Mouse (Mus musculus) ES-Bruce4 (cell line): Measurements from ENCODE around the gene Sprr3. TPM values are rescaled to one million over a fixed set of nuclear protein-coding genes. Genes with fewer than 3 reads are reported as not detected.

Experiments
- H3K27ac ChIP-seq: 2 replicates; pipeline ENCODE4 v1.5.1; 2012; ENCODE audit warnings: low read length, inconsistent platforms; ENCODE audit not compliant: insufficient read depth
- H3K27me3 ChIP-seq: 2 replicates; pipeline ENCODE4 v1.6.1; 2012; ENCODE audit warnings: mild to moderate bottlenecking, low read length, inconsistent platforms; ENCODE audit not compliant: control insufficient read depth, poor library complexity, insufficient read depth, severe bottlenecking
- H3K36me3 ChIP-seq: 2 replicates; pipeline ENCODE4 v1.6.1; 2012; ENCODE audit warnings: inconsistent platforms, mild to moderate bottlenecking, low read length, moderate library complexity; ENCODE audit not compliant: control insufficient read depth, poor library complexity, insufficient read depth, severe bottlenecking
- H3K4me1 ChIP-seq: one replicate; pipeline ENCODE4 v1.8.1; 2011; ENCODE audit warnings: low read length; ENCODE audit not compliant: control insufficient read depth, insufficient read depth
- H3K4me3 ChIP-seq: 2 replicates; pipeline ENCODE4 v1.5.1; 2011; ENCODE audit warnings: low read depth, mild to moderate bottlenecking, low read length
- H3K9ac ChIP-seq: 2 replicates; pipeline ENCODE4 v1.6.1; 2012; ENCODE audit warnings: low read depth, mild to moderate bottlenecking, inconsistent platforms; ENCODE audit not compliant: poor library complexity, severe bottlenecking
- H3K9me3 ChIP-seq: replicated peaks from 2 replicates; pipeline ENCODE4 v1.6.1; 2012; ENCODE audit warnings: mild to moderate bottlenecking, low read length, inconsistent platforms; ENCODE audit not compliant: control insufficient read depth, poor library complexity, insufficient read depth, severe bottlenecking
- CTCF ChIP-seq: IDR thresholded peaks from one replicate; pipeline ENCODE4 v1.8.1; 2011; ENCODE audit warnings: low read depth, low read length
- EP300 ChIP-seq: IDR thresholded peaks from 2 replicates; pipeline ENCODE4 v1.6.1; 2011; ENCODE audit warnings: low read depth, low read length; ENCODE audit not compliant: insufficient read depth
- POLR2A ChIP-seq: IDR thresholded peaks from one replicate; pipeline ENCODE4 v1.8.1; 2011; ENCODE audit warnings: low read length; ENCODE audit not compliant: insufficient read depth
- polyA plus RNA-seq: library from polyadenylated mRNA; stranded (reverse); fragments of >200 nt; gene quantifications from 2 replicates; pipeline ENCODE4 v1.2.4, GENCODE M21; 2011; ENCODE audit warnings: low read depth; ENCODE audit not compliant: missing spikeins, insufficient read depth, insufficient read length

The Sprr3 gene
- polyA plus RNA-seq, 1 experiment, result not detected

DNA sequence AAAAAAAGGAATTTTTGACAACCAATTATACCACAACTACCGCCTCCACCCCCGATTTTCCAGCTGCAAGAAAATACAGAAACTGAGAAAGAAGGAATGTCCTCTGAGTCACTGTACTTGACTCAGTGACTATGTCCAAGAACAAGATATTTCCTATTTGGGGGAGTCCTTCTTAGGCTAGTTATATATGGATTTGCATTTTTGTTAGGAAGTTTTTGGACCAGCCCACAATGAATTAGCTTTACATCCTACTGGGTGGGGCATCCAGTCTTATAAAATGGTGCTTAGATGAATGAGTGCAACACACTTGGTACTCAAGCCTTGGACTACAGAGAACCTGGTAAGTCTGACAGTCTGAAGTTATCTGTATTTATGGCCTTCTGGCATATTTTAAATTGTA lies 26.2 kb downstream of the Sprr3 start, which contains the start of gene Sprr2k:
TSS of gene Sprr2k (plus strand) at position 301 of the 400 bp plus-strand sequence.
- no peak within 1 kb of the TSS for H3K4me3 ChIP-seq
- no peak within 1 kb of the TSS for H3K9ac ChIP-seq
- no peaks in the 10 kb centered on the region for H3K4me1 ChIP-seq
- TF ChIP-seq CTCF, result no peak
- no peak for TF ChIP-seq EP300
- TF ChIP-seq POLR2A, result no peak
- H3K27me3 ChIP-seq, result no peaks in the 10 kb centered on the region
- no peak within 1 kb of the TSS for H3K27ac ChIP-seq
- H3K9me3 ChIP-seq, result no peaks in the 10 kb centered on the region
- no peaks in the 10 kb centered on the region for H3K36me3 ChIP-seq

DNA sequence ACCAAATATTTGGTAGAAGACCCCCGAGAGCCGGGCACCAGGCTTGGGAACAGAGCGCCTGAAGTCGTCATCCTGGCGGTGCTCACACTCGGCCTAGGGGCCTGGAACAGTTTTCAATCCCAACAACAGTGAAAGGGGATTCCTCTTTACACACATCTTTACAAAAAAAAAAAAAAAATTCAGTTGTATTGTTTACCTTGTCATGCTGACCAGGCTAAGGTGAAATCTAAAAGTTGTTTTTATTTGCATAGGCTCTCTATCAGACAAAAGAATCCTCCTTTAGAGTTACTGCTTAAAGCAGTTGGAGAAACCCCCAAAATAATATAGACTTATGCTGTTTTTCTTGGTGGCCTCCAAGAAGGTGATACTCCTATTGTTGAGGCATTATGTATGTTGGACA lies 29.2 kb downstream of the Sprr3 start, which contains the start of gene Gm9774:
TSS of gene Gm9774 (minus strand) at position 101 of the 400 bp plus-strand sequence.
- Histone ChIP-seq H3K4me1 (no peaks in the 10 kb centered on the region), H3K9ac (no peak within 1 kb of the TSS), H3K27ac (no peak within 1 kb of the TSS), H3K27me3 (no peaks in the 10 kb centered on the region), H3K9me3 (no peaks in the 10 kb centered on the region), H3K36me3 (no peaks in the 10 kb centered on the region), H3K4me3 (no peak within 1 kb of the TSS)
- TF ChIP-seq CTCF, result no peak
- no peak for TF ChIP-seq EP300
- no peak for TF ChIP-seq POLR2A

DNA sequence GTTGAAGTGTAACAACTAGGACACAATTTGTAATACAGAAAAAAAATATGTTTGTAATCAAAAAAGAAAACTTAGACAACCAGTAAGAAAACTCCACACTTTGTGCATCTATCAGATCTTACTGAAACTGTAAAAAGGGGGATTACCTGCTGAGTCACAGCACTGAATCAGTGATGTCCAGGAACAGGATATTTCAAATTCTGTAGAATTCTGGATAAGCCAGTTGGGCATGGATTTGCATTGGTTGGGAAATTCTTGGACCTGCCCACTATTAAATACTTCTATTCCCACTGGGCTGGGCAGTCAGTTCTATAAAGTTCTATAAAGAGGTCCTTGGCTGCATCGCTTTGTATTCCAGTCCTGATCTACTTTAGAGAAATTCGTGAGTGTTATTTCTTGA lies 40.7 kb downstream of the Sprr3 start, which contains the start of gene Sprr2j-ps:
TSS of gene Sprr2j-ps (plus strand) at position 301 of the 400 bp plus-strand sequence.
- Histone ChIP-seq H3K9me3 (no peaks in the 10 kb centered on the region), H3K4me1 (no peaks in the 10 kb centered on the region), H3K9ac (no peak within 1 kb of the TSS), H3K27ac (no peak within 1 kb of the TSS), H3K27me3 (no peaks in the 10 kb centered on the region), H3K4me3 (no peak within 1 kb of the TSS), H3K36me3 (no peaks in the 10 kb centered on the region)
- TF ChIP-seq POLR2A, result no peak
- no peak for TF ChIP-seq CTCF
- no peak for TF ChIP-seq EP300

DNA sequence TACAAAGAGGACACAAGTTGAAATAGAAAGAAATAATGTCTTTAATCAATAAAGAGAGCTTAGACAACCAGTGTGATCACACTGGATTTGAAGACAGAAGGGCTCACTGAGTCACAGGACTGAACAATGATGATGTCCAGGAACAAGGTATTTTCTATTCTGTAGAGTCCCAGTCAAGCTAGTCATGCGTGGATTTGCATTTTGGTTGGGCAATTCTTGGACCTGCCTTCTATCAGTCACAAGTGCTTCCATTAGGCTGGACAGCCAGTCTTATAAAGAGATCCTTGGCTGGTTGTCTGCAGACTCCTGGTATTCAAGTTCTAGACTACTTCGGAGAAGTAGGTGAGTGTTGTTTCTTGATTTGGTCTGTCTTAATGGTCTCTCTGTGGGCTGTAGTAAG lies 50.8 kb downstream of the Sprr3 start, which contains the start of gene Sprr2i:
TSS of gene Sprr2i (plus strand) at position 301 of the 400 bp plus-strand sequence.
- Histone ChIP-seq H3K4me1 (no peaks in the 10 kb centered on the region), H3K27ac (no peak within 1 kb of the TSS), H3K27me3 (no peaks in the 10 kb centered on the region), H3K9ac (no peak within 1 kb of the TSS), H3K9me3 (no peaks in the 10 kb centered on the region), H3K36me3 (no peaks in the 10 kb centered on the region), H3K4me3 (no peak within 1 kb of the TSS)
- TF ChIP-seq POLR2A, result no peak
- TF ChIP-seq EP300, result no peak
- no peak for TF ChIP-seq CTCF

Other genes starting within 250 kb of the Sprr3 start
- gene Sprr2a1, start 242.9 kb downstream of the Sprr3 start, polyA plus RNA-seq, result 1.4 and 1.7 TPM in 2 replicates
- 133 and 151 TPM in 2 replicates for gene Sprr2a2, start 242.8 kb downstream of the Sprr3 start, polyA plus RNA-seq
- 36.5 and 39.1 TPM in 2 replicates for gene Sprr2a3, start 173.3 kb downstream of the Sprr3 start, polyA plus RNA-seq
- not detected in 2 replicates for gene Sprr2b, start 142.1 kb downstream of the Sprr3 start, polyA plus RNA-seq
- gene Sprr2d, start 119.6 kb downstream of the Sprr3 start, polyA plus RNA-seq, result not detected in 2 replicates
- not detected in 2 replicates for gene Sprr2e, start 106.6 kb downstream of the Sprr3 start, polyA plus RNA-seq
- not detected in 2 replicates for gene Sprr2f, start 93.5 kb downstream of the Sprr3 start, polyA plus RNA-seq
- gene Sprr2h, start 73.0 kb downstream of the Sprr3 start, polyA plus RNA-seq, result not detected in 2 replicates
- gene Sprr2i, start 50.7 kb downstream of the Sprr3 start, polyA plus RNA-seq, result not detected in 2 replicates
- not detected in 2 replicates for gene Sprr2j-ps, start 40.6 kb downstream of the Sprr3 start, polyA plus RNA-seq
- 41.5 and 42.0 TPM in 2 replicates for gene Gm9774, start 29.3 kb downstream of the Sprr3 start, polyA plus RNA-seq
- not detected in 2 replicates for gene Sprr2k, start 26.1 kb downstream of the Sprr3 start, polyA plus RNA-seq
- not detected in 2 replicates for gene Sprr1b, start 19.9 kb downstream of the Sprr3 start, polyA plus RNA-seq
- gene Sprr1a, start 27.2 kb upstream of the Sprr3 start, polyA plus RNA-seq, result 1.5 TPM in 1 of 2 replicates, not detected in the other
- not detected in 2 replicates for gene Sprr4, start 41.8 kb upstream of the Sprr3 start, polyA plus RNA-seq
- gene 2310046K23Rik, start 75.8 kb upstream of the Sprr3 start, polyA plus RNA-seq, result not detected in 2 replicates
- gene Ivl, start 115.0 kb upstream of the Sprr3 start, polyA plus RNA-seq, result not detected in 2 replicates
- gene Smcp, start 130.3 kb upstream of the Sprr3 start, polyA plus RNA-seq, result not detected in 2 replicates
- not detected in 2 replicates for gene 2210017I01Rik, start 148.8 kb upstream of the Sprr3 start, polyA plus RNA-seq
- not detected in 2 replicates for gene Lce6a, start 162.9 kb upstream of the Sprr3 start, polyA plus RNA-seq
- not detected in 2 replicates for gene Lce1a1, start 189.6 kb upstream of the Sprr3 start, polyA plus RNA-seq
- gene Lce1b, start 198.2 kb upstream of the Sprr3 start, polyA plus RNA-seq, result not detected in 2 replicates
- gene Lce1a2, start 211.6 kb upstream of the Sprr3 start, polyA plus RNA-seq, result not detected in 2 replicates
- not detected in 2 replicates for gene Lce1c, start 220.5 kb upstream of the Sprr3 start, polyA plus RNA-seq
- not detected in 2 replicates for gene Lce1d, start 228.5 kb upstream of the Sprr3 start, polyA plus RNA-seq